Mouse (Mus musculus): ENCODE measurements around the gene Aars2. TPM values are rescaled to one million over a fixed set of nuclear protein-coding genes. Genes with fewer than 3 reads are reported as not detected.

Aars2 gene
- polyA plus RNA-seq, 1 experiment from 2014 or later: 26.3 TPM

Other genes with a start within 250 kb of the Aars2 start
- gene Cdc5l, start 73.1 kb upstream of the Aars2 start, polyA plus RNA-seq (2015; fragmentation: Nextera tagmentation; extraction: Ambion mirVana): 57.6 and 65.0 TPM in 2 replicates
- gene Spats1, start 31.4 kb upstream of the Aars2 start, polyA plus RNA-seq (2015; fragmentation: Nextera tagmentation; extraction: Ambion mirVana): 0.16 and 0.44 TPM in 2 replicates
- gene Tcte1, start 16.6 kb downstream of the Aars2 start, polyA plus RNA-seq (2015; fragmentation: Nextera tagmentation; extraction: Ambion mirVana): 0.63 and 0.81 TPM in 2 replicates
- gene Tmem151b, start 42.8 kb downstream of the Aars2 start, polyA plus RNA-seq (2015; fragmentation: Nextera tagmentation; extraction: Ambion mirVana): 3.5 and 3.8 TPM in 2 replicates
- gene Nfkbie, start 48.9 kb downstream of the Aars2 start, polyA plus RNA-seq (2015; fragmentation: Nextera tagmentation; extraction: Ambion mirVana): 5.9 and 6.4 TPM in 2 replicates
- gene Slc35b2, start 57.0 kb downstream of the Aars2 start, polyA plus RNA-seq (2015; fragmentation: Nextera tagmentation; extraction: Ambion mirVana): 159 and 170 TPM in 2 replicates
- 1,922 and 2,030 TPM in 2 replicates for gene Hsp90ab1, start 66.4 kb downstream of the Aars2 start, polyA plus RNA-seq (2015; fragmentation: Nextera tagmentation; extraction: Ambion mirVana)
- 107 and 116 TPM in 2 replicates for gene Slc29a1, start 92.8 kb downstream of the Aars2 start, polyA plus RNA-seq (2015; fragmentation: Nextera tagmentation; extraction: Ambion mirVana)
- gene Mymx, start 95.3 kb downstream of the Aars2 start, polyA plus RNA-seq (2015; fragmentation: Nextera tagmentation; extraction: Ambion mirVana): 6.2 and 7.4 TPM in 2 replicates
- gene Capn11, start 152.5 kb downstream of the Aars2 start, polyA plus RNA-seq (2015; fragmentation: Nextera tagmentation; extraction: Ambion mirVana): 0.60 and 0.72 TPM in 2 replicates
- gene Mrpl14, start 179.5 kb downstream of the Aars2 start, polyA plus RNA-seq (2015; fragmentation: Nextera tagmentation; extraction: Ambion mirVana): 140 and 162 TPM in 2 replicates
- gene Tmem63b, start 180.1 kb downstream of the Aars2 start, polyA plus RNA-seq (2015; fragmentation: Nextera tagmentation; extraction: Ambion mirVana): 35.6 and 41.5 TPM in 2 replicates
- gene 1600014C23Rik, start 227.0 kb downstream of the Aars2 start, polyA plus RNA-seq (2015; fragmentation: Nextera tagmentation; extraction: Ambion mirVana): not detected in 2 replicates